Mouse (Mus musculus): ENCODE measurements around the gene Unc93a2. TPM values are rescaled to one million over a fixed set of nuclear protein-coding genes. Genes with fewer than 3 reads are reported as not detected.
A peak's percentile ranks its signal among the peaks of the same experiment; 100 is the strongest.
"Not testable (repeated sequence)": the region's sequence is repeated elsewhere in the genome, so short reads cannot be mapped to it uniquely, and the experiment has no call there.

Unc93a2 gene
- polyA plus RNA-seq, 1 experiment from 2014 or later = not detected

GRCm38 (mm10) chr17:7396288-7396687, 11.0 kb upstream of the Unc93a2 start:
- no CpG with 5 or more reads among the region's 2 CpGs for WGBS
- not testable (repeated sequence) for ATAC-seq (ENCODE audit: low FRiP score); H3K9ac ChIP-seq

GRCm38 (mm10) chr17:7395671-7396070, 10.4 kb upstream of the Unc93a2 start:
- H3K9ac ChIP-seq; ATAC-seq (ENCODE audit: low FRiP score); H3K4me1 ChIP-seq (replicated peaks; ENCODE audit: control insufficient read depth, insufficient read depth, low read length); H3K27ac ChIP-seq; H3K36me3 ChIP-seq (replicated peaks; ENCODE audit: control insufficient read depth, insufficient read depth); H3K27me3 ChIP-seq (ENCODE audit: control insufficient read depth, insufficient read depth, low read length); DNase-seq (ENCODE audit: low spot score); H3K9me3 ChIP-seq (ENCODE audit: control insufficient read depth, low read length); H3K4me3 ChIP-seq (replicated peaks; ENCODE audit: low read length); H3K4me2 ChIP-seq (replicated peaks): not testable (repeated sequence)
- 86% methylated on average over 6 of the region's 8 CpGs for WGBS

More at GRCm38 (mm10) chr17:7396288-7396687, 11.0 kb upstream of the Unc93a2 start:
- not testable (repeated sequence) for H3K4me3 ChIP-seq (replicated peaks; ENCODE audit: low read length); DNase-seq (ENCODE audit: low spot score); H3K36me3 ChIP-seq (replicated peaks; ENCODE audit: control insufficient read depth, insufficient read depth); H3K27me3 ChIP-seq (ENCODE audit: control insufficient read depth, insufficient read depth, low read length); H3K4me1 ChIP-seq (replicated peaks; ENCODE audit: control insufficient read depth, insufficient read depth, low read length); H3K9me3 ChIP-seq (ENCODE audit: control insufficient read depth, low read length); H3K4me2 ChIP-seq (replicated peaks); H3K27ac ChIP-seq

- H3K4me1 ChIP-seq (replicated peaks; ENCODE audit: control insufficient read depth, insufficient read depth, low read length); ATAC-seq (ENCODE audit: low FRiP score); H3K4me3 ChIP-seq (replicated peaks; ENCODE audit: low read length); H3K27ac ChIP-seq; H3K27me3 ChIP-seq (ENCODE audit: control insufficient read depth, insufficient read depth, low read length); H3K9me3 ChIP-seq (ENCODE audit: control insufficient read depth, low read length); H3K9ac ChIP-seq; H3K4me2 ChIP-seq (replicated peaks); H3K36me3 ChIP-seq (replicated peaks; ENCODE audit: control insufficient read depth, insufficient read depth); DNase-seq (ENCODE audit: low spot score): not testable (repeated sequence)
- 85% methylated on average over 7 of the region's 7 CpGs for WGBS
Measured at GRCm38 (mm10) chr17:7395116-7395515, 9.9 kb upstream of the Unc93a2 start.

GRCm38 (mm10) chr17:7389898-7390297, 4.6 kb upstream of the Unc93a2 start:
- ATAC-seq (ENCODE audit: low FRiP score); H3K4me1 ChIP-seq (replicated peaks; ENCODE audit: control insufficient read depth, insufficient read depth, low read length); H3K9ac ChIP-seq; H3K4me3 ChIP-seq (replicated peaks; ENCODE audit: low read length); H3K27me3 ChIP-seq (ENCODE audit: control insufficient read depth, insufficient read depth, low read length); H3K9me3 ChIP-seq (ENCODE audit: control insufficient read depth, low read length); H3K36me3 ChIP-seq (replicated peaks; ENCODE audit: control insufficient read depth, insufficient read depth); H3K4me2 ChIP-seq (replicated peaks); DNase-seq (ENCODE audit: low spot score); H3K27ac ChIP-seq: not testable (repeated sequence)
- WGBS = 70% methylated on average over 7 of the region's 7 CpGs

- WGBS = 71% methylated on average over 6 of the region's 8 CpGs
- not testable (repeated sequence) for ATAC-seq (ENCODE audit: low FRiP score); DNase-seq (ENCODE audit: low spot score)
Measured at GRCm38 (mm10) chr17:7388958-7389356, 3.7 kb upstream of the Unc93a2 start.

GRCm38 (mm10) chr17:7388341-7388957, 3.2 kb upstream of the Unc93a2 start:
- WGBS = no CpG with 5 or more reads among the region's 2 CpGs
- H3K9ac ChIP-seq; H3K36me3 ChIP-seq (replicated peaks; ENCODE audit: control insufficient read depth, insufficient read depth); DNase-seq (ENCODE audit: low spot score); H3K27me3 ChIP-seq (ENCODE audit: control insufficient read depth, insufficient read depth, low read length); H3K4me1 ChIP-seq (replicated peaks; ENCODE audit: control insufficient read depth, insufficient read depth, low read length); H3K4me3 ChIP-seq (replicated peaks; ENCODE audit: low read length); H3K4me2 ChIP-seq (replicated peaks); H3K27ac ChIP-seq; H3K9me3 ChIP-seq (ENCODE audit: control insufficient read depth, low read length): not testable (repeated sequence)
- 0 out of 2 replicates have a peak, but pooled peaks have one; percentile 43 for ATAC-seq (ENCODE audit: low FRiP score)

More at GRCm38 (mm10) chr17:7388958-7389356, 3.7 kb upstream of the Unc93a2 start:
- H3K4me3 ChIP-seq (replicated peaks; ENCODE audit: low read length); H3K4me2 ChIP-seq (replicated peaks); H3K27me3 ChIP-seq (ENCODE audit: control insufficient read depth, insufficient read depth, low read length); H3K27ac ChIP-seq; H3K9me3 ChIP-seq (ENCODE audit: control insufficient read depth, low read length); H3K4me1 ChIP-seq (replicated peaks; ENCODE audit: control insufficient read depth, insufficient read depth, low read length); H3K36me3 ChIP-seq (replicated peaks; ENCODE audit: control insufficient read depth, insufficient read depth); H3K9ac ChIP-seq: not testable (repeated sequence)

GRCm38 (mm10) chr17:7386016-7386415, 752 bp upstream of the Unc93a2 start:
- H3K27me3 ChIP-seq (ENCODE audit: control insufficient read depth, insufficient read depth, low read length); H3K36me3 ChIP-seq (replicated peaks; ENCODE audit: control insufficient read depth, insufficient read depth); H3K4me3 ChIP-seq (replicated peaks; ENCODE audit: low read length); H3K9me3 ChIP-seq (ENCODE audit: control insufficient read depth, low read length); ATAC-seq (ENCODE audit: low FRiP score); DNase-seq (ENCODE audit: low spot score); H3K9ac ChIP-seq; H3K4me2 ChIP-seq (replicated peaks); H3K27ac ChIP-seq; H3K4me1 ChIP-seq (replicated peaks; ENCODE audit: control insufficient read depth, insufficient read depth, low read length): not testable (repeated sequence)
- 71% methylated on average over 8 of the region's 8 CpGs for WGBS

- 87% methylated on average over 9 of the region's 13 CpGs for WGBS
- DNase-seq (ENCODE audit: low spot score); H3K4me3 ChIP-seq (replicated peaks; ENCODE audit: low read length); H3K36me3 ChIP-seq (replicated peaks; ENCODE audit: control insufficient read depth, insufficient read depth); H3K9ac ChIP-seq; H3K27ac ChIP-seq; H3K9me3 ChIP-seq (ENCODE audit: control insufficient read depth, low read length); ATAC-seq (ENCODE audit: low FRiP score); H3K4me2 ChIP-seq (replicated peaks); H3K27me3 ChIP-seq (ENCODE audit: control insufficient read depth, insufficient read depth, low read length); H3K4me1 ChIP-seq (replicated peaks; ENCODE audit: control insufficient read depth, insufficient read depth, low read length): not testable (repeated sequence)
Measured at GRCm38 (mm10) chr17:7383167-7384143, 1.8 kb downstream of the Unc93a2 start.

- H3K27me3 ChIP-seq (ENCODE audit: control insufficient read depth, insufficient read depth, low read length); H3K9me3 ChIP-seq (ENCODE audit: control insufficient read depth, low read length): not testable (repeated sequence)
- WGBS = 93% methylated on average over 1 of the region's 3 CpGs
Measured at GRCm38 (mm10) chr17:7382711-7383110, 2.6 kb downstream of the Unc93a2 start.

More at GRCm38 (mm10) chr17:7382711-7383110, 2.6 kb downstream of the Unc93a2 start:
- ATAC-seq (ENCODE audit: low FRiP score); DNase-seq (ENCODE audit: low spot score); H3K27ac ChIP-seq; H3K9ac ChIP-seq; H3K4me1 ChIP-seq (replicated peaks; ENCODE audit: control insufficient read depth, insufficient read depth, low read length); H3K36me3 ChIP-seq (replicated peaks; ENCODE audit: control insufficient read depth, insufficient read depth); H3K4me2 ChIP-seq (replicated peaks); H3K4me3 ChIP-seq (replicated peaks; ENCODE audit: low read length): not testable (repeated sequence)
